Mouse (Mus musculus): ENCODE results near the gene Nup93.

GRCm38 (mm10) chr8:94297101-94297500 lies 82.7 kb downstream of the Nup93 start:
- TF ChIP-seq POLR2A (IDR thresholded peaks at IDR 0.05; ENCODE audit: extremely low read depth, insufficient read depth, low read length): no peak
- TF ChIP-seq CTCF (IDR thresholded peaks at IDR 0.05; ENCODE audit: extremely low read depth, insufficient read depth, low read length): no peak

All from cortical plate, adult 2 months (tissue).